Mouse (Mus musculus): ENCODE data around the gene Prn. TPM values are rescaled to one million over a fixed set of nuclear protein-coding genes. Genes with fewer than 3 reads are reported as not detected.

Prn gene
- total RNA-seq (2021) = under 1 TPM in 1 of 2 experiments, not detected in 1; 0.13 TPM
- long read RNA-seq, experiment 1, partial matches to known transcripts = 0 of 1 reads
- long read RNA-seq, experiment 1, other reads (novel, unspliced or antisense) = 1 of 1 reads
- long read RNA-seq, experiment 2 = 0 reads

GRCm38 (mm10) chr2:131909683-131910572 is at the start of gene Prn, which contains the start of gene Prnp:
Gene Prn (plus strand): TSS chr2:131909957.
Gene Prnp (plus strand): TSS chr2:131909928.
- peak; percentile 93 to 96 for DNase-seq

- DNase-seq = no peak
These were observed 47.0 kb upstream of the Prn start for GRCm38 (mm10) chr2:131862617-131863275.

DNA sequence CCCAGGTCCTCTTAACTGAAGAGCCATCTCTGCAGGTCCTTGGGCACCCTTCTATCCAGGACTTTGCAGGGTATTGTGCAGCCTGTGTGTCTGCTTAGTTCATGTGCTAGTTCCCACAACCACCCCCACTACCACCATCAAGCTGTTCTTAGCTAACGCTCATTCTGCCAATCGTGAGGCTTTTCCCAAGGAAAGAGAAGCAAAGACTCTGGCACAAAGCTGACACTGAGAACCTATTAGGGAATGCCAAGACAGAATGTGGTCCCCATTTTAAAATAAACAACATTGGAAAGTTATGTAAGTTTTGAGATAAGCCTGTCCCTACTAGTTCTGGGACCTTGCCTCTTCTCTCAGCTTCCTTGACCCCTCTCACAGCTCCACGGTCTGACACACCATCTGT is 46.3 kb upstream of the Prn start:
- DNase-seq = peak; percentile 10 to 18

GRCm38 (mm10) chr2:131864262-131864796 is 45.4 kb upstream of the Prn start:
- no peak for DNase-seq

GRCm38 (mm10) chr2:131866676-131867075 is 43.1 kb upstream of the Prn start:
- no peak for DNase-seq

DNA sequence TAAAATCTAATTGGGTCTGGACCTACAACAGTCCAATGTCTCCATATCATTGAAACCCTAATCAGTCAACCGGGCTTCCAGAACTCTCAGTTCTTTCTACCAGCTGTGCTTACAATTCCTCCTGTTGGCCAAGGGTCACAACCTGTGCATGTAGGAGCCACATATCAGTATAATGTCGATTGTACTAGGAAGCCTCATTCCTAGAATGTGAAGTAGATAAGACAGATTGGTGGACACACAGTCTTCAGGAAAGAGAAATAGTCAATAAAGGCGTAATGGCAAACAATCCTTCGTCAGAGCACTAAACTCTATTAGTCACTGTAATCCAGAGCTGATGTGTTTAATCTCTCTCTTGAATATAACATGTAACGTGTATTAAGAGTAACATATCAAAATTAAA is 40.8 kb upstream of the Prn start:
- no peak for DNase-seq

DNA sequence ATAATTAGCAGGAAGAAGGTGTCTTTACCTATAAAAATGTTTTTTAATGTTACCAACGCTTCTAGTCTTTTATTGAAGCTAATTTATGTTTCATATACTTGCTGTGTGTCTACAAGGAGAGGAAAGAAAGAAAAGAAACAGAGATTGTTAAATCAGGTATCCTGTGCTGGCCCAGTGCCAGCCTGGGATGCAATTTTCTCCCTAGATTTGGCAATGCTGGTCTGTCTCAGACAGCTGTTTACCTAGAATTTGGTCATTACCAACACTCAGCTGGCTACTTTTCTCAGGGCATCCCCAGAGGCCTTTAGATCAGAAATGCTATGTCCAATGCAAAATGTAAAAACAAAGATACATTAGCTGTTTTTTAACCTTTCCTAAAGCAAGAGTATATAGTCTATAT is 36.4 kb upstream of the Prn start:
- DNase-seq = peak; percentile 14 to 16

GRCm38 (mm10) chr2:131876551-131877265 is 33.0 kb upstream of the Prn start:
- DNase-seq = no peak

DNA sequence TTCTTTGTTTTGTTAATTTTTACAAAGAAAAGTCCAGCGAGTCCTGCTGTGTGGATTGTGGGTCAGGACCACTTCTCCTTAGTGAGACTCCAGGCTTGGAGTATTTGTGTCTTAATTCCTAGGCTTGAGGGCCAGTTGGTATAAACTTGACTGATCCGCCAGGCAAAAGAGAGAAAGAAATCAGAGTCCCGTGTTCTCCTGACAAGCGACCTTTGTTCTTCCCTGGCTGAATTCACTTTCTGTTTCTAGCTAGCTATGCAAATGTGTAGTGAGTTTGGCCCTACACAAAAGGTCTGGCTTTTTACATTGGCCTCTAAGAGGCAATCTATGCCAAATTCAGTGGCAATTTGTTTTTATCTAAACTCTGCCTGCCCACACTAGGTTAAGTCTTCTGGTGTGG is 28.0 kb upstream of the Prn start:
- no peak for DNase-seq

- no peak for DNase-seq
These were observed 26.6 kb upstream of the Prn start for GRCm38 (mm10) chr2:131883136-131883535.

GRCm38 (mm10) chr2:131886503-131887160 is 23.1 kb upstream of the Prn start:
- no peak for DNase-seq

- DNase-seq = no peak
These were observed 21.5 kb upstream of the Prn start for GRCm38 (mm10) chr2:131888233-131888632.

DNA sequence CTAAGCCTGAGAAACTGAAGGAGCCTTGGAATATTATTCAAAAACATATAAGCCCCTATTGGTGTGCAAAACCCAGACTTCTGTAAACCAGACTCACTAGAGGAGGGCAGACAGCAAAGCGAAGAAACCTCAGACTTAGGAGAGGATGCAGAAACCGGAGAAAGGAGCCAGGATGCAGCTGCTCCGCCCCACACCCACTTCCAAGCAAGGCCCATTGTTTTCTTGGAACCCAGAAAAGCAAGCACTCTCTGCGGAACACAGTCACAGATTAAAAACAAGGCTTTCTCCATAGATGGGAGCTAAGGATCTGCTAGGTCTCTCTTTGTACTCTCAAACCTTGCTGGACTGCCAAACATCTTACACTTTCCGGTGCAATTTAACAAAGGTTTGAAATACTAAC is 17.2 kb upstream of the Prn start:
- no peak for DNase-seq

GRCm38 (mm10) chr2:131895106-131895505 is 14.7 kb upstream of the Prn start:
- DNase-seq = no peak

DNA sequence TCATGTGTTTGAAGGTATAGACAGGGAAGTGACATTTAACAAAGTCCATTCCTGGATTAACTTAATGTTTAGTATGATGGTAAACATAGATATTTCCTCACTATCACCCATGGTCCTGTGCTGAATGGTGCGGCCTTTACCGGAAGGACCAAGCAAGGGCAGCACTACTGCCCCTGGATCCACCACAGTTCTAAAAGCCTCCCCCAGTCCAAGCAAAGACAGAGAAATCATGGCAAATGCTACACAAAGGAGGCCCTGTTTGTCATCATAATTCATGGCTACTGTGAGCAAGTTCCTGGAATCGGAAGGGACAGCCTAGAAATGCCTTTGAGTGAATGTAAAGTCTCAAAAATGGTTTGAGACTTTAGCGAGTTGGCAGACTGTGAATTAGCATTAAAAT is 13.7 kb upstream of the Prn start:
- DNase-seq = no peak

DNA sequence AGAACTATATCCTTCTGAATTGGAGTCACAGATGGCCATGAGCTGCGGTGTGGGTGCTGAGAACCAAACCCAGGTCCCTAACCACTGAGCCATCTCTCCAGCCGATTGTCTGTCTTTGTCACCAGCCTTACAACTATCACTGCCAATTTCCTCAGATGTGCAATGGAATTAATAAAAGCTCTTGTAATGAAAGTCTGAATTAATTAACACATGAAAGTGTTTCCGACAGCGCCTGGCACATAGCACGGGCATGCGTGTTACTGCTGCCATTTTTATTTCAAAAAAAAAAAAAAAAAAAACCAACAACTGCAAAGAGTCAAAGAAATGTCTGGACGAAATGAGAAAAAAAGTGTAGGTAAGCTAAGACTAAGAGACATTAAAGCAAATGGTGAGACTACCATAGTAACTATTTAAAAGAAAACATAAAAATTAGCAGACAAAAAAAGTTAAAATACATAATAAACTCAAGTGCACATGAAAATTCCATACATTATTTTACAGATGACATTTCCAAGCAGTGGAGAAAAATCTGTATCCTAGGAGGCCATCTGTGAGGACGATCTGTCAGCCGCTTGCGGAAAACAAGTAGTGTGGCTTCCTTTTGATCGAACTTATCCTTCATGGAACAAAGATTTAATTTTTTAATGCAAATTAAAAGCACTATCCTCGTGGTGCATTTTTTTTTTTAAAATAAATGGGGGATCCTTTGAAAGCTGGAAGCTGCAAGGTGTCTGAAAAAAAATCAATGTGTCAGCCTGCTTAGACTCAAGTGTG is 12.2 kb upstream of the Prn start:
- no peak for DNase-seq

DNA sequence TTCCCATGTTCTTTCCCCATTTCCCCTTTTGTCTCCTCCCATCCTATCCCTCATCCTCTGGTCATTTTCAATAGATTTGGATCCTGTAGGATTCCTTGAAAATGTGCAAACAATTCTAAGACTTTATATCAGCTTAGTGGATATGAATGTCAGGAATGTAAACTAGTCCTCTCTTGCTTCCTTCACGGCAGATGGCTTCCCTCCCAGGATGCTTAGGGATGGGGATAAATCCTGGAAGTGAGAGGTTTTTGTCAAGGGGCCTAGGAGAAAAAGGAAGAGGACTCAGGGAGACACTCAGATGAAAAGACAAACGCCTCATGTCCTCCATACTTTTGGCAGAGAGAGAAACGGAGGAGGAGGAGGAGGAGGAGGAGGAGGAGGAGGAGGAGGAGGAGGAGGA is 7.3 kb upstream of the Prn start:
- no peak for DNase-seq

DNA sequence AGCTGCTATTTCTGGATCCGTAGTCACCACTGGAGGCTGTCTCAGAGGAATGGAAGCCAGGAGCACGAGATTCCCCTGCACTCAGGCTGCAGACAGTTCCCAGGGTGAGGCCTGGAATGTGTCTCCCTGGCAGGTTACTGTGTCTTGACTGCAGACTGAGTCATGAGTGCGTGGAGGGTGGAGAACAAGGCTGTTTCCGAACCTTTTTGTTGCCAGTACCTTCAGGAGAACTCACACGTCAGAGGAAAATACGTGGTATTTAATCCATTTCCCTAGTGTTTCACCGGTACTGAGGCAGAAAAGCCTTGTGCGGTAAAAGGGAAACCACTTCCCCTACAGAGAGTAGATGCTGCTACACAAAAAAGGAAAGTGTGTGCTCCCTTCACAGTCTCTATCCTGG is 6.9 kb upstream of the Prn start:
- no peak for DNase-seq

DNA sequence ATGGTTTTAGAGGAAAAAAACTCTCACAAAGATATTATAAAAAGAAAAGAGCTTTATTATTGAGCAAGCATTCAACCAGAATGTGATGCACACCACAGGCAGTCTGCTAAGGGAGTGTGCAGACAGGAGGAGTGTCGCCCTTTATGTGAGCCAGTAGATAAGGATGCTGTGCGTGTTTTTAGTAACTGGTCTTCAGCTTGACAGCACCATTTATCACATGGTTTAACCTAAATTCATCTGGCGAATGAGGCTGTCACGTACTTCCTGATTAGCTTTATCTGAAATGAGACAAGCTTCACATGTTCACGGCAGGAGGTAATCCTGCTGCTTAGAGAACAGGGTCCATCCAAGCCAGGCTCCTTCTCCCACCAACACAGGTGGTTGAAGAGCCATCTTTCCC is 4.7 kb upstream of the Prn start:
- no peak for DNase-seq

GRCm38 (mm10) chr2:131905776-131906175 is 4.0 kb upstream of the Prn start:
- no peak for DNase-seq

DNA sequence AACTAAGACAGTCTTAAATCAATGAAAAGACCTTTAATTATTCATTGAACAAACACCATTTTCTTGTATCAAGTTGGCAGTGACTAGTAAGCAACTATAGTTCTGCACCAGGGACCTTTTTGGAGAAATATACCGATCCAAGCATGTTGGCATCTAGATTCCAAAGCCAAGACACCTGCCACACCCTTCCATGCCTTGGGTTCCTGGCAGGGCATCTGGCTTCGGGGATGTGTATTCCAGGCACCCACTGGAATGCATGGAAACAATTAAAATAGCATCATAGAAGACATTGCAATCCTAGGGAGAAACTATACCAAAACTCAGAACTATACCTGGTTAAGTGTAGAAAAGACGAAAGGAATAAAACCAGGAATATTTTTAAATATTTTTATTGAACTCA is 3.5 kb upstream of the Prn start:
- no peak for DNase-seq
